Mouse (Mus musculus): Measurements from ENCODE around the gene Zcchc3.

GRCm38 (mm10) chr2:152409781-152410180 lies 5.0 kb downstream of the Zcchc3 start:
- no peak for TF ChIP-seq CTCF (IDR thresholded peaks at IDR 0.05; ENCODE audit: control insufficient read depth, insufficient read depth, insufficient read length)
- no peak for TF ChIP-seq MAX (IDR thresholded peaks at IDR 0.05)
- no peak for TF ChIP-seq MYOD1 (IDR thresholded peaks at IDR 0.05; ENCODE audit: control insufficient read depth, insufficient read length, low read depth)
